Mouse (Mus musculus) MEL (cell line): Measurements from ENCODE around the gene Btbd3. TPM values are rescaled to one million over a fixed set of nuclear protein-coding genes. Genes with fewer than 3 reads are reported as not detected.

Experiments
- DNase-seq: peaks from one replicate; pipeline ENCODE4 v3.0.0; 2011; ENCODE audit warnings: low read depth, low spot score
- H3K27ac ChIP-seq: 2 replicates; pipeline ENCODE4 v1.5.1; 2012; ENCODE audit warnings: low read depth, mild to moderate bottlenecking, control low read depth, low read length, moderate library complexity; ENCODE audit not compliant: control insufficient read depth
- H3K27me3 ChIP-seq, 2 experiments: fragments of 150-350 bp in 1 of 2; sonication (generic) in 1 of 2; 2 replicates each; pipeline ENCODE4 v1.6.1; 2012; ENCODE audit warnings: low read length in 2 of 2, mild to moderate bottlenecking in 2 of 2, improper control_type of control experiment in 1 of 2, moderate library complexity in 1 of 2; ENCODE audit not compliant: insufficient read depth in 2 of 2, control insufficient read depth in 1 of 2
- H3K36me3 ChIP-seq, 2 experiments: 2 replicates each; pipeline ENCODE4 v1.6.1; 2012 to 2014; ENCODE audit warnings: low read length in 2 of 2, improper control_type of control experiment in 1 of 2, inconsistent platforms in 1 of 2, mild to moderate bottlenecking in 1 of 2; ENCODE audit not compliant: insufficient read depth in 2 of 2, control insufficient read depth in 1 of 2
- H3K4me1 ChIP-seq, 2 experiments: fragments of 150-350 bp in 1 of 2; sonication (generic) in 1 of 2; 2 replicates each; pipeline ENCODE4 v1.6.1; 2012; ENCODE audit warnings: low read length in 2 of 2, improper control_type of control experiment in 1 of 2, mild to moderate bottlenecking in 1 of 2; ENCODE audit not compliant: insufficient read depth in 2 of 2, control insufficient read depth in 1 of 2
- H3K4me3 ChIP-seq, 2 experiments: fragments of 150-350 bp in 1 of 2; sonication (generic) in 1 of 2; 2 replicates each; pipeline ENCODE4 v1.5.1; 2012; ENCODE audit warnings: low read depth in 2 of 2, low read length in 2 of 2, mild to moderate bottlenecking in 2 of 2, moderate library complexity in 2 of 2, control low read depth in 1 of 2, improper control_type of control experiment in 1 of 2; ENCODE audit not compliant: control insufficient read depth in 1 of 2, insufficient read depth in 1 of 2
- H3K79me2 ChIP-seq: 2 replicates; pipeline ENCODE4 v1.6.1; 2012; ENCODE audit warnings: mild to moderate bottlenecking, low read length, moderate library complexity; ENCODE audit not compliant: control insufficient read depth, poor library complexity, insufficient read depth
- H3K9ac ChIP-seq: 2 replicates; pipeline ENCODE4 v1.6.1; 2012; ENCODE audit warnings: low read depth, mild to moderate bottlenecking, control low read depth, low read length, moderate library complexity; ENCODE audit not compliant: control insufficient read depth, poor library complexity, severe bottlenecking
- H3K9me3 ChIP-seq: fragments of 150-350 bp; sonication (generic); replicated peaks from 2 replicates; pipeline ENCODE4 v1.6.1; 2012; ENCODE audit warnings: mild to moderate bottlenecking, low read length, improper control_type of control experiment, moderate library complexity; ENCODE audit not compliant: insufficient read depth
- BHLHE40 ChIP-seq: IDR thresholded peaks from 2 replicates; pipeline ENCODE4 v1.6.1; 2012; ENCODE audit warnings: low read depth, mild to moderate bottlenecking, inconsistent platforms, low read length, improper control_type of control experiment, borderline replicate concordance
- CHD2 ChIP-seq: IDR thresholded peaks from 2 replicates; pipeline ENCODE4 v1.6.1; 2011; ENCODE audit warnings: low read length, improper control_type of control experiment
- ELF1 ChIP-seq: IDR thresholded peaks from 2 replicates; pipeline ENCODE4 v1.6.1; 2014; ENCODE audit warnings: low read depth, mild to moderate bottlenecking, inconsistent platforms, low read length, improper control_type of control experiment, moderate library complexity
- GABPA ChIP-seq: IDR thresholded peaks from 2 replicates; pipeline ENCODE4 v1.6.1; 2012; ENCODE audit warnings: low read depth, mild to moderate bottlenecking, inconsistent platforms, low read length, improper control_type of control experiment, moderate library complexity
- HCFC1 ChIP-seq: IDR thresholded peaks from 2 replicates; pipeline ENCODE4 v1.6.1; 2012; ENCODE audit warnings: low read depth, mild to moderate bottlenecking, inconsistent platforms, low read length, improper control_type of control experiment, moderate library complexity
- JUND ChIP-seq: IDR thresholded peaks from 2 replicates; pipeline ENCODE4 v1.6.1; 2011; ENCODE audit warnings: low read depth, mild to moderate bottlenecking, improper control_type of control experiment, low read length
- MAZ ChIP-seq: IDR thresholded peaks from 2 replicates; pipeline ENCODE4 v1.6.1; 2012; ENCODE audit warnings: low read depth, mild to moderate bottlenecking, inconsistent platforms, low read length, improper control_type of control experiment
- MEF2A ChIP-seq: IDR thresholded peaks from 2 replicates; pipeline ENCODE4 v1.6.1; 2014; ENCODE audit warnings: low read depth, mild to moderate bottlenecking, inconsistent platforms, low read length, improper control_type of control experiment; ENCODE audit not compliant: poor library complexity, insufficient replicate concordance, severe bottlenecking; ENCODE audit errors: extremely low read depth
- MYB ChIP-seq: IDR thresholded peaks from 2 replicates; pipeline ENCODE4 v1.6.1; 2011; ENCODE audit warnings: mild to moderate bottlenecking, low read depth, low read length, improper control_type of control experiment
- NELFE ChIP-seq: IDR thresholded peaks from 2 replicates; pipeline ENCODE4 v1.6.1; 2011; ENCODE audit warnings: low read depth, low read length, improper control_type of control experiment
- NRF1 ChIP-seq: IDR thresholded peaks from 2 replicates; pipeline ENCODE4 v1.6.1; 2014; ENCODE audit warnings: low read depth, mild to moderate bottlenecking, inconsistent platforms, low read length, improper control_type of control experiment, moderate library complexity; ENCODE audit not compliant: poor library complexity, insufficient read depth, severe bottlenecking
- POLR2AphosphoS2 ChIP-seq: IDR thresholded peaks from 2 replicates; pipeline ENCODE4 v1.6.1; 2011; ENCODE audit warnings: low read length, improper control_type of control experiment
- POLR2AphosphoS5 ChIP-seq: IDR thresholded peaks from 2 replicates; pipeline ENCODE4 v1.6.1; 2012; ENCODE audit warnings: low read depth, borderline replicate concordance, mild to moderate bottlenecking, inconsistent platforms, low read length, moderate library complexity, mixed read lengths
- RAD21 ChIP-seq: IDR thresholded peaks from 2 replicates; pipeline ENCODE4 v1.6.1; 2011; ENCODE audit warnings: mild to moderate bottlenecking, low read depth, low read length, improper control_type of control experiment
- RCOR1 ChIP-seq: IDR thresholded peaks from 2 replicates; pipeline ENCODE4 v1.6.1; 2012; ENCODE audit warnings: low read depth, mild to moderate bottlenecking, inconsistent platforms, low read length, improper control_type of control experiment
- SMC3 ChIP-seq: IDR thresholded peaks from 2 replicates; pipeline ENCODE4 v1.6.1; 2011; ENCODE audit warnings: low read depth, low read length, improper control_type of control experiment
- TAL1 ChIP-seq: IDR thresholded peaks from 2 replicates; pipeline ENCODE4 v1.6.1; 2012; ENCODE audit warnings: mild to moderate bottlenecking, inconsistent platforms, low read length, moderate library complexity, mixed read lengths
- UBTF ChIP-seq: IDR thresholded peaks from 2 replicates; pipeline ENCODE4 v1.6.1; 2012; ENCODE audit warnings: low read depth, mild to moderate bottlenecking, inconsistent platforms, low read length, improper control_type of control experiment, moderate library complexity, borderline replicate concordance; ENCODE audit not compliant: insufficient read depth
- ZC3H11A ChIP-seq: IDR thresholded peaks from 2 replicates; pipeline ENCODE4 v1.6.1; 2012; ENCODE audit warnings: low read depth, mild to moderate bottlenecking, inconsistent platforms, low read length, improper control_type of control experiment
- ZKSCAN1 ChIP-seq: IDR thresholded peaks from 2 replicates; pipeline ENCODE4 v1.6.1; 2012; ENCODE audit warnings: low read depth, mild to moderate bottlenecking, inconsistent platforms, low read length, improper control_type of control experiment, moderate library complexity
- ZMIZ1 ChIP-seq: IDR thresholded peaks from 2 replicates; pipeline ENCODE4 v1.6.1; 2012; ENCODE audit warnings: low read depth, mild to moderate bottlenecking, inconsistent platforms, low read length, improper control_type of control experiment, moderate library complexity
- ZNF384 ChIP-seq: IDR thresholded peaks from 2 replicates; pipeline ENCODE4 v1.6.1; 2012; ENCODE audit warnings: low read depth, mild to moderate bottlenecking, inconsistent platforms, low read length, improper control_type of control experiment
- polyA plus RNA-seq, 2 experiments: library from polyadenylated mRNA; stranded (reverse) in 1 of 2; unstranded in 1 of 2; fragments of >175 nt in 1 of 2; fragments of >200 nt in 1 of 2; gene quantifications; 2 replicates each; pipeline versions ENCODE4 v1.2.1 to v1.2.4; 2012; ENCODE audit warnings: low replicate concordance in 2 of 2, low read depth in 1 of 2; ENCODE audit not compliant: insufficient read length in 2 of 2, insufficient read depth in 1 of 2, missing spikeins in 1 of 2
- total RNA-seq: library from RNA; depleted of rRNA; stranded (reverse); fragments of 300-350 nt; gene quantifications from 2 replicates; pipeline ENCODE4 v1.2.3, GENCODE M21; 2012

Btbd3 gene
- total and polyA plus RNA-seq, 3 experiments = not detected

DNA sequence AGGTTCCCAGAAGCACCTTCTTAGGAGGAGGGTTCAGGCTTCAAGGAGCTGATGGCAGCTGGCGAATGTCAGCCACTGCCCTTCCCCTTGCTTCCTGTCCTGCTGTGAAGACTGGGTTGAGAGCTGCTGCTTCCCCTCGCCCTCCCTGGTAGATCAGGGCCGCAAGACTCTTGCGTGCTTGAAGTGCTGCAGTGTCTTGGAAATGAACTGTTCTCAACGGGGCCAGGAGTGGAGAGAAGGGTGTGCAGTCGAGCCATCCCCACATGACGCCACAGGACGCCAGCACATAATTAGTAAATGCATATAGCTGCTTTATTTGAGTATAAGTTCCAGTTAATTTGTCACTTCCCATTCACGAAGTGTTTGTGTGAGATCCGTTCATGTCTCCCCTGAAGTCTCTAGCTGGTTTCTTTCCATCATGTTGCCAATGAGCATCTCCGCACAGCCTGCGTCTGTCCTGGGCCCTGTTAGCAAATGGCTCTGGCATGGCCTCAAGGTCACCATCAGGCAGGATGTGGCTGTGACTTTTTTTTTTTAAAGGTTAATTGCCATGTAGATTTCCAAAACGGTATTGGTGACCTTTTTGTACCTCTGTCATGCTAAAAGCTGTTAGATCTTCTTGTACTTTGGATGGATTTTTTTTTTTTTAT is 9.1 kb downstream of the Btbd3 start:
- no peaks in the 10 kb centered on the region for H3K4me1 ChIP-seq
- no peaks in the 10 kb centered on the region for H3K36me3 ChIP-seq
- no peak overlapping the region for H3K4me3 ChIP-seq
- H3K9me3 ChIP-seq = no peaks in the 10 kb centered on the region
- no peak for TF ChIP-seq POLR2AphosphoS5
- TF ChIP-seq RCOR1 = no peak
- TF ChIP-seq ELF1 = no peak
- no peak for TF ChIP-seq ZNF384
- no peak for TF ChIP-seq ZC3H11A
- TF ChIP-seq SMC3 = no peak
- TF ChIP-seq TAL1 = no peak
- TF ChIP-seq RAD21 = no peak
- TF ChIP-seq NRF1 = no peak
- no peak for TF ChIP-seq MEF2A
- no peak for TF ChIP-seq MAZ
- TF ChIP-seq NELFE = no peak
- no peak for TF ChIP-seq GABPA
- TF ChIP-seq BHLHE40 = no peak
- TF ChIP-seq ZKSCAN1 = no peak
- no peak for TF ChIP-seq UBTF
- no peaks in the 10 kb centered on the region for H3K27me3 ChIP-seq
- H3K79me2 ChIP-seq = no peaks in the 10 kb centered on the region
- DNase-seq = no peak
- no peak overlapping the region for H3K27ac ChIP-seq
- H3K9ac ChIP-seq = no peak overlapping the region

DNA sequence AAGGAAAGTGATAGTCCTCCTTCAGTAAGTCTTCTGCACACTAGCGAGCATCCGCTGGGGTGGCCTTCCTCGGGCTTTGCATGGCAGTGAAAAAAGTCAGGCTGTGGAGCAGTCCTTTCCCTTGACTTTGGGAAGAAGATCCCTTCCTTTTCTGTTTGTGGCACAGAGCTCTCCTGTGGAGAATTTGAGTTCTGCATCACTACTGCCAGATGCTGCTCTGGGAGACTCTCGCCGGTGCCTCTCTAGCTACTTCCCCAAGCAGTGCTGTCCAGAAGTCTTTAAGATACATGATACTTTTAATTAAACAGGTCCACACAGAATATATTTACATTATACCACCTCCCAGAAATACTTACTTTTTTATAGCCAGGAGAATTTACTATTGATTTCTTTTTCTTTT is 10.3 kb downstream of the Btbd3 start:
- H3K79me2 ChIP-seq = no peaks in the 10 kb centered on the region
- TF ChIP-seq ZNF384 (no peak), HCFC1 (no peak), JUND (no peak), CHD2 (no peak), POLR2AphosphoS2 (no peak), NELFE (no peak), ZMIZ1 (no peak), MYB (no peak), TAL1 (no peak)
- H3K27ac ChIP-seq = no peak overlapping the region
- no peak overlapping the region for H3K4me3 ChIP-seq
- H3K36me3 ChIP-seq = no peaks in the 10 kb centered on the region
- no peaks in the 10 kb centered on the region for H3K4me1 ChIP-seq
- no peak overlapping the region for H3K9ac ChIP-seq
- DNase-seq = no peak
- no peaks in the 10 kb centered on the region for H3K27me3 ChIP-seq
- H3K9me3 ChIP-seq = no peaks in the 10 kb centered on the region
